Mouse (Mus musculus) spleen, postnatal 0 days (tissue): ENCODE data around the gene Gins3. TPM values are rescaled to one million over a fixed set of nuclear protein-coding genes. Genes with fewer than 3 reads are reported as not detected.

ENCODE experiments used
- polyA plus RNA-seq: library from polyadenylated mRNA; unstranded; fragments of >200 nt; fragmentation: Nextera tagmentation; extraction: Ambion mirVana; gene quantifications from 2 replicates; pipeline ENCODE4 v1.2.1, GENCODE M21; 2015

Gins3 gene
- polyA plus RNA-seq = 13.7 and 14.1 TPM in 2 replicates

DNA sequence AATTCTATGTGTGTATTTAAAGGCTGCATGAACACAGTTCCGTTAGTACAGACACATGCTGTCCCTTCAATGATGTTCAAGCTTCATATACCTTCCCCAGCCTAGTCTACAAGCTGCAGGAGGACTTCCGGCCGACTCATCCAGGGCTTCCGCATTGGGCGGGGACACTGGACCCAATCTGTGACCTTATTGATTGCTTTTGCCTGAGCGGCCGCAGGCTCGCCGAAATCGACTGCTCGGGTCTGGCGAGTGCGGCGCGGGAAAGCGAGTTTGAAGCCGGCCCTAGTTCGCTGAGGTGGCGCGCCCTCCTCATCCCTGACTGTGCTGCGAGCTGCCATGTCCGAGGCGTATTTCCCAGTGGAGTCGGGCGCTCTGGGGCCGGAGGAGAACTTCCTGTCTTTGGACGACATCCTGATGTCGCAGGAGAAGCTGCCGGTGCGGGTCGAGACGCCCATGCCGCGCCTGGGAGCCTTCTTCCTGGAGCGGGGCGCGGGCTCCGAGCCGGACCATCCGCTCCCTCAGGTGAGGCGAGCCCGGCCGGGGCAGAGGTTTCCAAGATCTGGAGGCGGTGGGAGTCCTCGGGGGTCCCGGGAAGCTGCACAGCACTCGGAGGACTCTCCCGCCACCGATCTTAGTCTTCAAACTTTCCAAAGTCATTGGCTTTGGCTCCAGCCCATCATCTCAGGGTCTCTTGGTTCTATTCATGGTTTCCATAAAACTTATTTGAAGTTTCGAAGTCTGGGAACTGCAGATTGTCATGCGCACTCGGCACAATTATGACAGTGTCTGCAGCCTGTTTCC, at the start of gene Gins3:
Gene Gins3 (plus strand): TSS at position 192 of the 801 bp plus-strand sequence.

DNA sequence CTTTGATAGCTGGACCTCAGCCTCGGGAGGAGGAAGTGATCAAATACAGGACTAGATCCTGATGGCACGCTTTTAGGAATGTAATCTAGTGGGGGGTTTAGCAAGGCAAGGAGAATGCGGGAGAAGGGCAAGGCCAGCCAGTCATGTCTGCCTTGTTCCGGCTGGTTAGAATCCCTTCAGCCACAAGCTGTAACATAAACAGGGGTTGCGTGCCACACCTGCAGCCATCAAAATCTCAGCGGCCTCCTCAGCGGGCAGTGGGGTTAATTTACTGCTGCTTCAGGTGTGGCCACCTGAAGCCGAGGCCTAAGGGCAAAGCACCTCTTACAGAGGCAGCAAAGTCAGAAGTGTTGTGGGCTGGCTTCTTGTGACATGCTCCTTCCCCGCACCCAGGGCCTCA, 43.4 kb downstream of the Gins3 start, which contains the start of gene Ndrg4:
Gene Ndrg4 (plus strand): TSS at position 350 of the 400 bp plus-strand sequence.

Other genes with a start within 250 kb of the Gins3 start
- gene Cfap20, start 198.6 kb upstream of the Gins3 start, polyA plus RNA-seq = 70.0 and 79.3 TPM in 2 replicates
- gene Csnk2a2, start 143.4 kb upstream of the Gins3 start, polyA plus RNA-seq = 9.6 and 10.1 TPM in 2 replicates
- gene Ccdc113, start 99.4 kb upstream of the Gins3 start, polyA plus RNA-seq = 0.10 TPM in 1 of 2 replicates, not detected in the other
- gene Prss54, start 57.1 kb upstream of the Gins3 start, polyA plus RNA-seq = not detected in 2 replicates
- gene Ndrg4, start 43.5 kb downstream of the Gins3 start, polyA plus RNA-seq = 2.0 and 2.1 TPM in 2 replicates
- gene Setd6, start 82.4 kb downstream of the Gins3 start, polyA plus RNA-seq = 13.8 and 14.6 TPM in 2 replicates
- gene Cnot1, start 174.0 kb downstream of the Gins3 start, polyA plus RNA-seq = 23.9 and 24.3 TPM in 2 replicates
- 309 and 352 TPM in 2 replicates for gene Sap18b, start 191.9 kb downstream of the Gins3 start, polyA plus RNA-seq
- 4.8 and 5.7 TPM in 2 replicates for gene Slc38a7, start 220.1 kb downstream of the Gins3 start, polyA plus RNA-seq